Mouse (Mus musculus): ENCODE data around the gene Stx8.

DNA sequence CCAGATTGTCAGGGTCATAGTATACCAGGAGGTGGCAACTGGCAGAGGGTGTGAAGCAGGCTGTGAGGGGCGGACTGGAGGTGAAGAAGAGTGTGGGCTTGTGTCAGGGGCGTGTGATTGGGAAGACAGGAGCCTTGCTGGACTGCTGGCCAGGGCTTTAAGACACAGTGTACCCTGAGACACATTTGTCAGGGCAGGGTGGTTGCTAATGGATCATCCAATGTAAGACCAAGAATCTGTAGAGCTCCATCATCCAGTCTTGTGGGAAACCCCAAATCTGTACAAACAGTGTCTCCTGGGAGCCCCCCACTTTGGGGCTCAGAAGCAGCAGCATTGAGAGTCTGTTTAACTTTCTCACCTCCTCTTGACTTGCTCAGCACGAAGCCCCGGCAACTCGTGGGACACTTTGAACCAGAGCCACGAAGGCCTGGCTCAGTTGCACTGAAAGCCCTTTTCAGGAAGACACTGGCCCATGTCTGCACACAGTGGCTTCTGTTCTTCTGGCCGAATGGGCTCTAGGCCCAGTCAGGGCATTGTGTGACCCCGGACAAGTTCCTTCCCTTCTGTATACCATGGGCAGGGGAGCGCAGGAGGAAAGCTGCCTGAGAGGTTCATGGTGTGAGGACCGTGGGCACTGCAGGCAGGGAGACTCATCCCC is 239.7 kb downstream of the Stx8 start:
- no peak for TF ChIP-seq POLR2A (IDR thresholded peaks at IDR 0.05; ENCODE audit: borderline replicate concordance, extremely low read depth, low read depth, low read length)
- no peak for TF ChIP-seq CTCF (IDR thresholded peaks at IDR 0.05; ENCODE audit: insufficient read depth, low read length)
